Mouse (Mus musculus): Measurements from ENCODE around the gene Spaca4. TPM values are rescaled to one million over a fixed set of nuclear protein-coding genes. Genes with fewer than 3 reads are reported as not detected.
A peak's percentile ranks its signal among the peaks of the same experiment; 100 is the strongest.

The Spaca4 gene
- polyA plus RNA-seq, 1 experiment from 2014 or later = not detected

DNA sequence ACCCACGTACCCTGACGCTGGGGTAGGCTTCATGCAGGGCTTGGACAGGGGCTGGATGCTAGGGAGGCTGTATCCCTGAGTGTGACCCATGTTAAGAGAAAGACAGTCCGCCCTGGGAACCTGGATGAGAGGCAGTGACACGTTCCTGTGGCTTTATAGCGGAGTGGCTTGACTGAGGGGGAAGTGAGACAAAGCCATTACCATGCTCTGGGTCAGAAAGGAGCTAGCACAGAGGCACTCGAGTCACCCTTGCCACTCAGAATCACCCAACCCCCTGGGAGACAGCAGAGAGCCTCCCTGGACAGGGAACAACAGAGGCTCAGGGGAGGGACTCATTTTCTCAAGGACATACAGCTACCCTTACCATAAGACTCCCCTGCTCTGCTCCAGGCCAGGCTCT lies 36.5 kb downstream of the Spaca4 start:
- H3K27ac ChIP-seq = no peak overlapping the region
- H3K4me2 ChIP-seq = no peak overlapping the region
- H3K4me1 ChIP-seq = no peaks in the 10 kb centered on the region
- H3K4me3 ChIP-seq = no peak overlapping the region
- 73% methylated on average over 6 of the region's 6 CpGs for whole genome bisulfite sequencing
- no peaks in the 10 kb centered on the region for H3K36me3 ChIP-seq (ENCODE audit: poor library complexity, severe bottlenecking)
- 0 out of 2 replicates have a peak overlapping the region, but pooled peaks have one; percentile 13 for H3K9ac ChIP-seq
- no peaks in the 10 kb centered on the region for H3K27me3 ChIP-seq
- no peak for ATAC-seq
- H3K9me3 ChIP-seq (replicated peaks) = no peaks in the 10 kb centered on the region

DNA sequence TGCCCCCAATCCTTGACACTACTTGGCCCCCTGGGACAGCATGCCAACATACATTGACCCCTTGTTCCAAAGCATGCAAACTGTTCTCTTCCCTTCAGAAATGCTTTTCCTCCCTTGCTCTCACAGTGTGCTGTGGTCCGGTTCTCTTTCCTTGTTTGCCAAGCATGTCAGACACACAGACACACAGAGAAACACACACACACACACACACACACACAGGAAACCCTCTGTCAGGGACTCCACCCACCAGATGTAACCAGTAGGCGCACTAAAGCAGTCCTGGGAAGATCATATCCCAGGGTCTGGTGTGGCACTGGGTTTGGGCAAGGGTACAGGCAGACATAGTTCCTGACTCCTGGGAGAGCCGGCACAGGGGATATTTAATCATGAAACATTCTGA lies 38.8 kb downstream of the Spaca4 start:
- no peak overlapping the region for H3K9ac ChIP-seq
- no peaks in the 10 kb centered on the region for H3K36me3 ChIP-seq (ENCODE audit: poor library complexity, severe bottlenecking)
- H3K4me2 ChIP-seq = no peak overlapping the region
- H3K4me3 ChIP-seq = no peak overlapping the region
- H3K4me1 ChIP-seq = 0 out of 2 replicates have a peak, but pooled peaks cover 5% of the 10 kb centered on the region
- 77% methylated on average over 3 of the region's 3 CpGs for WGBS
- H3K27ac ChIP-seq = no peak overlapping the region; the same call in 1 of the 2 replicates
- ATAC-seq = no peak
- no peaks in the 10 kb centered on the region for H3K27me3 ChIP-seq
- no peaks in the 10 kb centered on the region for H3K9me3 ChIP-seq (replicated peaks)

DNA sequence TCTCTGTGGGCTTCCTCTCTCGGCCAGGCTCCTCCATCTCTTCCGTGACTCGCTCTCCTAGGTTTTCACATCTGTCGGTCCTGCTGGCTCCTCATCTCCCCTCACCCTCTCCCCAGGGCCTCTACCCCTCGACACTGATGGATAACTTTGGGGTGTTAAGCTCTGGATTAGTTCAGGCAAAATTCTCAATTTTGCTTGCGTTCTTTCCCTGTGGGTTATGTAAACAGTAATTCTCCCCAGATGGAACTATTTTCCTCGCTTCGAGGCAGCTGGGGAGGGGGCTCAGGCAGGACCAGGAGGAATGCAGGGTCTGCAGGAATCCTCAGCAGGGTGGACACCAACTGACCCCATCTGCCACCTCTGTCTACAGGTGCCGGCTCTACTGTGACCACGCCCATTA lies 39.8 kb downstream of the Spaca4 start:
- Histone ChIP-seq H3K4me2 (no peak overlapping the region), H3K27ac (no peak overlapping the region), H3K4me3 (no peak overlapping the region), H3K9ac (no peak overlapping the region), H3K36me3 (ENCODE audit: poor library complexity, severe bottlenecking) (no peaks in the 10 kb centered on the region), H3K9me3 (replicated peaks) (no peaks in the 10 kb centered on the region), H3K27me3 (no peaks in the 10 kb centered on the region), H3K4me1 (0 out of 2 replicates have a peak, but pooled peaks cover 5% of the 10 kb centered on the region)
- ATAC-seq = no peak
- 70% methylated on average over 10 of the region's 10 CpGs for WGBS

DNA sequence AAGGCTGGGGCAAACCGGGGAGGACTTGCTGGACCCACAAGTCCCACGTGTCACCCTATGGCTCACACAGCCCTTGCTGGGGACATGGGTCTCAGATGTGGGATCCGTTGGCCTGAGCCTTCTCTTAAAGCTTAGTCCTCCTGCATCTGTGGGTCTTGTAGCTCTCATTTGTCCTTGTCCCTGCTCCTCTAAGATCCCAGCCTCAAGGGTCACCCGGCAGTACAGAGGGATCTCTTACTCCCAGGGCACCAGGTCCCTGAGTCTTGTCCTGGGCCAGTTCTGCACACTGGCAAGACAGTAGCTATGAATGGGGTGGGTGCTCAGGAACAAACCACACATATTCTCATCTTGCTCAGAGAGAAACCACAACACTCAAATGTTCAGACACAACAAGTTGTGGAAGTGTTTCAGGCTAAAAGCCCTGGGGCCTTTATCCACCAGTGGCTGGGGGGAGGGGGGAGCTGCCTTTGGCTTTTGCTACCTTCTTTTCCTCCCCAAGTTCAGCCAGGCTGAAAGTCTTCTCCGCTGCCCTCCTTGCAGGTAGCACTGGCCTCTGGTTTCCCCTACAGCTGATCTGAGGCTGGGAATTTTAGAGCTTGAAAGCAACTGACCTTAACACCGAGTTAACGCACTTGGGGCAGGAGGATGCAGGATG lies 42.1 kb downstream of the Spaca4 start, which contains the start of gene Ntn5:
Ntn5 (plus strand) TSS at position 627 of the 655 bp plus-strand sequence.
- H3K4me2 ChIP-seq = no peak within 1 kb of the TSS
- no peak within 1 kb of the TSS for H3K27ac ChIP-seq
- no peaks in the 10 kb centered on the region for H3K36me3 ChIP-seq (ENCODE audit: poor library complexity, severe bottlenecking)
- peak within 1 kb of the TSS; percentile 30 for H3K9ac ChIP-seq
- 0 out of 2 replicates have a peak, but pooled peaks cover 5% of the 10 kb centered on the region for H3K4me1 ChIP-seq
- ATAC-seq = no peak
- H3K4me3 ChIP-seq = no peak within 1 kb of the TSS
- WGBS = 77% methylated on average over 7 of the region's 7 CpGs
- H3K9me3 ChIP-seq (replicated peaks) = no peaks in the 10 kb centered on the region
- H3K27me3 ChIP-seq = no peaks in the 10 kb centered on the region

DNA sequence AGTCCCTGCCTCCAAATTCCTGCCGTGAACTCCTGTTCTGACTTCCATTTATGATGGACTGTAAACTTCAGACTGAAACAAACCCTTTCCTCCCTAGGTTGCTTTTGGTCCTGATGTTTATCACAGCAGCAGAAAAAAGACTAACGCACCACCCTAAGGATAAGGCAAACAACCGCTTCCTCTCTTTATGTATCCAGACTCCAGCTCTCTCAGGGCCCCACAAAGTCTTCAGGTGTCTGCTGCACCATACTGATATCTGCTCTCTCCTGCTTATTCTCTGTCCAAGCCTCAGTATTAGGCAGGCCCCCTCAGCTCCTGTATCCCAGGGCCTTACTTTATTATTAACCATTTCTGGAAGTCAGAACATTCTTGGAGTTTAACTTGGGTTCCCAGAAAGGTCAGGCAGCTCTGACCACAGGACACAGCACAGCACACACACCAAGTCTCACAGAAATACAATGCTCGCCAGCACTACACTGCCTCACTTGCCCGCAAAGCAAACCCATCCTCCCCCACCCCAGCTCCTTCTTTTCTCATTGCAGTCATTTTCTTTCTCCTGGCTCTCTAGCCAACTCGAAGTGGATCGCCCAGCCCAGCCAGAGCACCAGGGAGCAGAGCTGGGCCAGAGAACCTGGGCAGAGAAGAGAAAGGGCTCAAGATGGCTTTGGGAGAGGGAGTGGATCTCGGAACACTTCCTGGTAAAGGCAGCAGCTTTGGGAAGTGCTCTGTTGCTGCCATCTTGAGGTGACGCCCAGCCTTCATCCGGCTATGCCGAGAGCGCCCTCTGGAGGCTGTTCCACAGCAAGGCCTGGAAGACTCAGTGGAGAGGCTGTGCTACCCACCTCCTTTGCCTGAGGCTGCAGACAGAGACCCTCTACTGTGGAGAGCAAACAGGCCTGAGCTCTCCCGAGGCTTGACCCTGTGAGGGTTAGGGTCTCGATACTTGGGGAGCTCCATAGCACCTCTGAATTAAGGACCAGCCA lies 43.2 kb downstream of the Spaca4 start:
- Histone ChIP-seq H3K9ac (no peak overlapping the region), H3K4me1 (0 out of 2 replicates have a peak, but pooled peaks cover 5% of the 10 kb centered on the region), H3K4me3 (no peak overlapping the region), H3K27me3 (no peaks in the 10 kb centered on the region), H3K27ac (peak overlapping the region; percentile 26), H3K4me2 (peak overlapping the region; percentile 40), H3K9me3 (replicated peaks) (no peaks in the 10 kb centered on the region), H3K36me3 (ENCODE audit: poor library complexity, severe bottlenecking) (no peaks in the 10 kb centered on the region)
- ATAC-seq = peak; percentile 91
- 29% methylated on average over 14 of the region's 14 CpGs for WGBS

DNA sequence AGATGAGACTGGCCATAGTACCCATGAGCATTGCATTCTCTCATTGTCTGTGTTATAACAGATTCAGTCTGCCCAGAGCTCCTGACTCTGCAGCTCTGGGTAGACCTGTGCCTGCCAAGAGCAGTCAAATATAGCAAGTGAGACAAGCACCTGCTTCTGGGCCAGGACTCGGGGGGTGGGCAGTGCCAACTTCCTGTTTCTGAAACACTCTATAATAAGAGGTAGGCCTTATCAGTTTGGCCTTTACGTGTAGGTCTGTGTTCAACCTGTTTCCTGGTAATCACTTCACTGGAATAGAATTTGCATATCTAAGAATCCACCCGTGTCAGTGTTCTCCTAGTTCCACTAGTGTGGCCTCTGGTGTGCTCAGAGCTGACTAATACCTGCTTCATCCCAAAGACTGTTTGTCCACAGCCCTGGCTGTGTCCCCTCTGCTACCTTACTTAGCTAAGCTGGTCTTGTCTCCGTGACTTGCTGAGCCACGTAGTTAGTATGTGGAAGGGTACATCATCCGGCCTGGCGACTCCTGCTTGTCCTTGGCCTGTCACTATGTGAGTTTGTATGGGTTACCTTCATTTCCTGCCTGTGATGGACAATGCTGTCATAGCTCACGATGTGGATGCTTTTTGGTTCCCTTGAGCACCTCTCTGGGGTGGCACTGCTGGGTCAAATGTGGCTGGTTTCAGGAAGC lies 44.4 kb downstream of the Spaca4 start:
- no peak overlapping the region; the same call in 1 of the 2 replicates for H3K9ac ChIP-seq
- no peak overlapping the region for H3K4me3 ChIP-seq
- H3K27ac ChIP-seq = no peak overlapping the region
- no peak overlapping the region for H3K4me2 ChIP-seq
- WGBS = 86% methylated on average over 8 of the region's 8 CpGs
- no peaks in the 10 kb centered on the region for H3K27me3 ChIP-seq
- 0 out of 2 replicates have a peak, but pooled peaks cover 5% of the 10 kb centered on the region for H3K4me1 ChIP-seq
- no peaks in the 10 kb centered on the region for H3K36me3 ChIP-seq (ENCODE audit: poor library complexity, severe bottlenecking)
- H3K9me3 ChIP-seq (replicated peaks) = no peaks in the 10 kb centered on the region
- ATAC-seq = no peak

DNA sequence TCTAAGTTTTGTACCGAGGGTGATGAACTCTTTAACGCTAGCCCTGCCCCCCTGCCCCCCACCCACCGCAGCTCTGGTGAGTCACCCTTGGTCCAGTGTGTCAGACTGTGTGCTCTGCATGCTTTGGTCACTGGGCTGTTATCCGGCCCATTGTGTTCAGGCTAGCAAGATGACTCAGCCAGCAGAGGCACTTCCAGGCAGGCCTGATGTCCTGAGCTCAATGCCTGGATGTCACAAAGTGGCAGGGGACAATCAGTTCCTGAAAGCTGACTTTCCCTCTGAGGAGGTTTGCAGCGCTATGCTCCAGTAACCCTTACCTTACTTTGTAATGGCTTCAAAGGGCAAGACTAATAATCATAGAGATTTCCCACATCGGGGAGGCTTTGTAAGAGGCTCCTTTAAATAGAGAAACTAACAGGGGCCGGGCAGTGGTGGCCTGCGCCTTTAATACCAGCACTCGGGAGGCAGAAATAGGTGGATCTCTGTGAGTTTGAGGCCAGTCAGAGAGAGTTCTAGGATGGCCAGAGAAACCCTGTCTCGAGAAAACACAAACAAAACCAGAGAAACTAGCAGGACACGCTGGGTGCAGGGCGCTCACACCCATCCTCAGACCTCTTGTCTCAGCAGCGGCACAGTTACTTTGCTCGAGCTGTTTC lies 45.5 kb downstream of the Spaca4 start:
- H3K9ac ChIP-seq = no peak overlapping the region
- WGBS = 73% methylated on average over 14 of the region's 14 CpGs
- H3K9me3 ChIP-seq (replicated peaks) = no peaks in the 10 kb centered on the region
- no peak overlapping the region for H3K27ac ChIP-seq
- H3K36me3 ChIP-seq (ENCODE audit: poor library complexity, severe bottlenecking) = no peaks in the 10 kb centered on the region
- ATAC-seq = no peak
- H3K27me3 ChIP-seq = no peaks in the 10 kb centered on the region
- no peak overlapping the region for H3K4me3 ChIP-seq
- H3K4me2 ChIP-seq = no peak overlapping the region
- 0 out of 2 replicates have a peak, but pooled peaks cover 5% of the 10 kb centered on the region for H3K4me1 ChIP-seq

DNA sequence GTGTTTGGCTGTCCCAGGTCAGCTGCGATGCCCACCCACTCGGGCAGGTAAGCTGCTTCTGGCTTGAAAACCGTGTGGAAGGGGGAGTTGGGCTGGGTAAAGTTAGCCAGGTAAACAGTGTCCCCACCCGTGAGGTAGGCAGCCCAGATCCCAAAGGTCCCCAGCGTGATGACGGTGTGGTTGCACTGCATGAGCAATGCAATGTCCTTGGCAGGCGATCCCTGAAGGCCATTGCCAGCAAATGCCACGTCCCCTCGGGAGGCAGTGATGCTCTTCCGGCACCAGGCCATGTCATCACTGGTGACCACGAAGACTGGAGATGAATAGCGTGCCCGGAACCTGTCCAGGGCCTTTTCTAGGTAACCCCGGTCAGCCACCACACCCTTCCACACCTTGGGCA lies 47.1 kb downstream of the Spaca4 start:
- no peak overlapping the region for H3K9ac ChIP-seq
- no peaks in the 10 kb centered on the region for H3K36me3 ChIP-seq (ENCODE audit: poor library complexity, severe bottlenecking)
- no peak overlapping the region for H3K4me3 ChIP-seq
- H3K9me3 ChIP-seq (replicated peaks) = no peaks in the 10 kb centered on the region
- H3K4me1 ChIP-seq = 0 out of 2 replicates have a peak, but pooled peaks cover 5% of the 10 kb centered on the region
- no peak overlapping the region for H3K27ac ChIP-seq
- ATAC-seq = no peak
- WGBS = 94% methylated on average over 14 of the region's 14 CpGs
- H3K27me3 ChIP-seq = no peaks in the 10 kb centered on the region
- no peak overlapping the region for H3K4me2 ChIP-seq

DNA sequence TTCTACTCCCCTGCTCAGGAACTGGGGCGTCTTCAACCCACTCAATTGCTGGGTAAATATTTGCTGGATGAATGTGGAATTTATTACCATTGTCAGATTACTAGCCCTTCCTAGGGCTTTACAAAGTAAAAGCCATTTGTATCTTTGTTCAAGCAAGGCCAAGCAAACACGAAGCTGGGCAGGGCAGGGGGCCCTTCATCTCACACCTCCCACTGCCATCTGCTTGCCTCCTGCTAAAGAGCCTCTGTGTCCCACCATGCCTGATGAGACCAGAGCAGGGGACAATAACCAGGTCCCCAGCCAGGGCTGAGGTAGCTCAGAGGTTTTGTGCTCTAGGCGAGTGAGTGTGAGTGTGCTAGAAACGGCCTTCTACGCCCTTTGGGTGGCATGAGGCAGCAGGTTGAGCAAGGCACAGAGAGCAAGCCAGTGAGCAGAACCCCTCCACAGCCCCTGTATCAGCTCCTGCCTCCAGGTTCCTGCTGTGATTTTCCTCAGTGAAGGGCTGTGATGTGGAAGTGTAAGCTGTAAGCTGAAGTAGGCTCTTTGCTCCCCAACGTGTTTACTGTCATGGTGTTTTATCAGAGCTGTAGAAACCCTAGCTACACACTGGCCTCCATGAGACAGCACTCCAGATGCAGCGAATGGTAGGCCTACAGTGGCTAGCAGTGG lies 47.9 kb downstream of the Spaca4 start:
- 0 out of 2 replicates have a peak, but pooled peaks cover 5% of the 10 kb centered on the region for H3K4me1 ChIP-seq
- no peaks in the 10 kb centered on the region for H3K27me3 ChIP-seq
- H3K9ac ChIP-seq = no peak overlapping the region
- H3K36me3 ChIP-seq (ENCODE audit: poor library complexity, severe bottlenecking) = no peaks in the 10 kb centered on the region
- H3K27ac ChIP-seq = no peak overlapping the region
- no peak for ATAC-seq
- H3K4me2 ChIP-seq = no peak overlapping the region
- 82% methylated on average over 7 of the region's 7 CpGs for WGBS
- no peaks in the 10 kb centered on the region for H3K9me3 ChIP-seq (replicated peaks)
- H3K4me3 ChIP-seq = no peak overlapping the region

All from forebrain, embryonic 13.5 days (tissue).